Mouse (Mus musculus) T-helper 2 cell (primary cell): Measurements from ENCODE around the gene Gnptg.

Source experiments
- in situ Hi-C: fragments of 300-600 bp; cut with MboI, MseI; formaldehyde crosslinking; loops from one replicate; pipeline ENCODE4 v1.15.1; 2025; ENCODE audit warnings: high pct_unique_total_duplicates

Gene Gnptg

GRCm38 (mm10) chr17:25202401-25202800 lies 37.5 kb downstream of the Gnptg start:
- in situ Hi-C loops: no loop called here

GRCm38 (mm10) chr17:25189091-25189490 lies 50.8 kb downstream of the Gnptg start:
- in situ Hi-C loops: no loop called here

GRCm38 (mm10) chr17:25188150-25189031 lies 51.5 kb downstream of the Gnptg start, which contains the start of gene Unkl:
Gene Unkl (plus strand): TSS chr17:25188397.
- in situ Hi-C loops: no loop called here

GRCm38 (mm10) chr17:25187784-25188149 lies 52.2 kb downstream of the Gnptg start:
- in situ Hi-C loops: no loop called here

GRCm38 (mm10) chr17:25184961-25185360 lies 55.0 kb downstream of the Gnptg start:
- in situ Hi-C loops: no loop called here

DNA sequence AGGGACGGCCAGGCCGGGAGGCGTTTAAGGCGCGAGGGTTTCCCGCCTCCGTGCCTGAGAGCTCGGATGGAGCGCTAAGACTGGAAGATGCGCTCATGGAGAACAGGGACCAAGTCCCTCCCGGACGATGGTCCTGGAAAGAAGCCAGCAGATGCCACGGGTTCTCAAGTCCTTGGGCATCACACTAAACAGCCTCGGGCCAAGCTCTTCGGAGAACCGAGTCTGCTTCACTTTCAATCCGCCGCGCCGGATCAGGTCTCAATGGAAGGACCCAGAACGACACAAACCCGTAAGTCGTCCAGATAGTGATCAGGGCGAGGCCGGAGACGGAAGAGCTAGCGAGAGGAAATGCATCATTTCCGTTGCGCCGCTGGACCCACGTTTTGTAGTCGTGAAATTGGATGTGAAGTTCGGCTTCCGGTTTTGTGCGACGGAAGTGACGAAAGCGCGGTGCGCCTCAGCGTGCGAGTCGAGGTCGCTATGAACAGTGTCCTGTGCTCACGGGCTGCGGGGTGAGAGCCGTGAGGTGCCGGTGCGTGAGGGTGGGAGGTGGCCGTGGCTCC lies 55.7 kb downstream of the Gnptg start, which contains the start of gene BC003965:
BC003965 (plus strand) TSS at position 426 of the 563 bp plus-strand sequence.
- in situ Hi-C loops: no loop called here
